Mouse (Mus musculus): ENCODE measurements around the gene Gstp3. TPM values are rescaled to one million over a fixed set of nuclear protein-coding genes. Genes with fewer than 3 reads are reported as not detected.

Gene Gstp3
- polyA plus RNA-seq, 1 experiment, result 4.2 TPM

DNA sequence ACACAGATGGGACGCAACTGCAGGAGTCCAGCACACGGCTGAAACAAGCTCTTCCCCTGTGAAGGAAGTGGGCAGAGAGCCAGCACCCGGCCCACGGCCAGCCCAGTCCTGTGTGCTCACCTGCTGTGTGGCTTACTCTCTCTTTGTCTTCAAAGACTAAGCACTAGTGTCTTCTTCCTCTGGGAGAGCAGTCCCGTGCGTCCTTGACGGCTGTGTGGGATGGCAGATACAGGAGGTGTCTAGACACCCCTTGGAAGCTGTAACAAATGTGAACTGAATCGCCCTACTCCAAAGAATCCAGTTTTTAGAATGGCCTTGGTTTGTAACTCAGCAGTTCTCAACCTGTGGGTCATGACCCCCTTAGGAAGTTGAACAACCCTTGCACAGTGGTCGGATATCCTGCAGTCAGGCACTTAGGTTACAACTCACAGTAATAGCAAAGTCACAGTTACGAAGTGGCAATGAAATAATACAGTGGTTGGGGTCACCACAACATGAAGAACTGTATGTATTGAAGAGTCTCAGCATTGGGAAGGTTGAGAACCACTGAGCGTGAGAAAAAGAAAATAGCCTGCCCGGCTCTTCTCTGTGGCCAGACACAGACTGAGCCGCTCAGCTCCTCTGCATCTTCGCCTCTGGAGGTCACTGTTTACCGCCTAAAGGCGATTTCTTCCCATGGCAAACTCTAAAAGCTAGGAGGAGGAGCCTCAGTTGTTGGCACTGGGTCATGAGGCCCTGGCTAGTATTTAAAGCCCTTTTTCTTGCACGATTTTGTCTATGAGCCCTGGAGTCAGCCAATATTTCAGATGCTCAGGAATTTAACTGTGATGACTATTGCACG is 40.4 kb downstream of the Gstp3 start:
- Histone ChIP-seq H3K4me3 (ENCODE audit: insufficient read depth, low read depth, low read length) (no peak overlapping the region), H3K27ac (replicated peaks; ENCODE audit: low read depth, low read length) (no peak overlapping the region), H3K4me1 (ENCODE audit: control insufficient read depth, insufficient read depth, insufficient read length, low read length) (no peaks in the 10 kb centered on the region)

DNA sequence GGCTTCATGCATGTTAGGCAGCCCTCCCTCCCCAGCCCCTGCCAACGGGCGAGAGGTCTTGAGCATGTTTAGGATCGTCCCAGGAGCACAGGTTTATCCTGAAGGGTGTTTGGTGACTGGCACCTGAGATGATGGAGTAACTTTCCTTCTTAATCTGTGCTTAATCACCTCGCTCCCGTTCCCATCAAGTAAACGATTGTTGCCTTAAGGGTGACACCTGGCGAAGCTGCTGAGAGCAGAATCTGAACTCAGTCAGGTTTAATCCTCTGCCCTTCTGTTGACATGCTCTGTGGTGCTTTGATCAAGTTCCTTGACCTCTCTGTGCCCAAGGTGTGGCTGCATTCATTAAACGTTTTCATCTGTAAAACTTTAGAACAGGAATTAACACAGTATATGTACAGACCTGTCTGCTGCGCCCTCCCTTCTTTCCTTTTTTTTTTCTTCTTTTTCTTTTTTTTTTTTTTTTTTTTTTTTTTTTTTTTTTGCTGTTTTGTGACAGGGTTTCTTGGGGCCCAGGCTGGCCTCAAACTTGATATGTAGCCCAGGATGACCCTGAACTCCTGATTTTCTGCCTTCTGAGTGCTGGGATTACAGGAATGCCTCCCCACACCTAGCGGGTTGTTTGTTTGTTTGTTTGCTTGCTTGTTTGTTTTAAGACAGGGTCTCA is 41.3 kb downstream of the Gstp3 start:
- no peak overlapping the region for H3K4me3 ChIP-seq (ENCODE audit: insufficient read depth, low read depth, low read length)
- no peaks in the 10 kb centered on the region for H3K4me1 ChIP-seq (ENCODE audit: control insufficient read depth, insufficient read depth, insufficient read length, low read length)
- no peak overlapping the region for H3K27ac ChIP-seq (replicated peaks; ENCODE audit: low read depth, low read length)

DNA sequence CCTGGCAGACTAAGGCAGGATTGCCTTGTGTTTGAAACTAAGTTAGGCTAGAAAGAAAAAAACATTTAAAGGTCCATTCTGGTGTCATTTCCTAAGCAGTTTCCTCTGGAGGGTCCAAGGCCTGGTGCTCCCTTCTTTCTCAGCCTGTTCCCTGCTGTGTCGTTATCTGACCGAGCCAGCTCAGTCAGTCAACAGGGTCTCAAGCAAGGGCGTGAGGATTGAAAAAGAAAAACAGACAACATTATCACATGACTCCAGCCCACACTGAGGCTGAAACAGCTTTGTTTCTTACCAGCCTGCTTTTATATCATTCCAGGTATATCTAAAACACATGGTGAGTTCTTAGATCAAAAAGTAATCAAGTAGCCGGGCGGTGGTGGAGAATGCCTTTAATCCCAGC is 43.7 kb downstream of the Gstp3 start:
- H3K27ac ChIP-seq (replicated peaks; ENCODE audit: low read depth, low read length), result no peak overlapping the region
- no peak overlapping the region for H3K4me3 ChIP-seq (ENCODE audit: insufficient read depth, low read depth, low read length)
- H3K4me1 ChIP-seq (ENCODE audit: control insufficient read depth, insufficient read depth, insufficient read length, low read length), result no peaks in the 10 kb centered on the region

DNA sequence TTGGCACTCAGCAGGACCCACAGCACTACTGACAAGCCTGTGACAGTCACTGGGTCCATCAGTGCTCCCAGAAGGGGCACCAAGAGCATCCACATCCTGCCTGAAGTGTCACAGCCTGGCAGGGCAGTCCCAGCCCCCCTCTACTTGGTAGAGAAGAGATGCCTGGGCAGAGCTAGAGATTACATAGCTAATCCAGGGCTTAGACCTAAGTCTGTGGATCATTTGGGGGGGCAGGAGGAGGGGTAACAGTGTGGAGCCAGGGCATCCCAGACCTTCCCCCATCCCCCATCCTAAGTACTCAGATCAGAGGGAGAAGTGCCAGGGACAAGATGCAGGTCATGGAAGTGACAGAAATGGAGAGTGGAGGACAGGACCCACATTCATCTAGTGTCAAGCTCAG is 44.6 kb downstream of the Gstp3 start:
- Histone ChIP-seq H3K4me1 (ENCODE audit: control insufficient read depth, insufficient read depth, insufficient read length, low read length) (no peaks in the 10 kb centered on the region), H3K4me3 (ENCODE audit: insufficient read depth, low read depth, low read length) (no peak overlapping the region), H3K27ac (replicated peaks; ENCODE audit: low read depth, low read length) (no peak overlapping the region)

DNA sequence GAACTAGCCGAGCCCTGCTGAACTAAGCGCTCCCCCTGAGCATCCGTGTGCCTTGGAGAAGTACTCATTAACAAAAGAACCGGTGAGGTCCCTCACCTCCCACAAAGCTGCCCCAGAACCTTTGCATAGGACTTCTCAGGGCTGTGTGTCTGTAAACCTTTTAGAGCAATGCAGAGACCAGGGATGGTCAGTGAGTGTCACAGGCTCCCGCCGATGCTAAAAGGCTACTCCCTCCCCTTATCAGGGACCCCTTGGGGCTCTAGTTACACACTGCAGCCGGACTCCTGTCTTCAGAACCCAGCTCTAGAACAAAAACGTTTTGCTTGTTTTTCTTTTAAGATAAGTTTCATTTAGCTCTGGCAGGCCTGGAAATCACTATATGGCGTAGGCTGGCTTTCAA is 46.3 kb downstream of the Gstp3 start:
- no peak overlapping the region for H3K27ac ChIP-seq (replicated peaks; ENCODE audit: low read depth, low read length)
- H3K4me3 ChIP-seq (ENCODE audit: insufficient read depth, low read depth, low read length), result peak overlapping the region; percentile 50
- H3K4me1 ChIP-seq (ENCODE audit: control insufficient read depth, insufficient read depth, insufficient read length, low read length), result no peaks in the 10 kb centered on the region

DNA sequence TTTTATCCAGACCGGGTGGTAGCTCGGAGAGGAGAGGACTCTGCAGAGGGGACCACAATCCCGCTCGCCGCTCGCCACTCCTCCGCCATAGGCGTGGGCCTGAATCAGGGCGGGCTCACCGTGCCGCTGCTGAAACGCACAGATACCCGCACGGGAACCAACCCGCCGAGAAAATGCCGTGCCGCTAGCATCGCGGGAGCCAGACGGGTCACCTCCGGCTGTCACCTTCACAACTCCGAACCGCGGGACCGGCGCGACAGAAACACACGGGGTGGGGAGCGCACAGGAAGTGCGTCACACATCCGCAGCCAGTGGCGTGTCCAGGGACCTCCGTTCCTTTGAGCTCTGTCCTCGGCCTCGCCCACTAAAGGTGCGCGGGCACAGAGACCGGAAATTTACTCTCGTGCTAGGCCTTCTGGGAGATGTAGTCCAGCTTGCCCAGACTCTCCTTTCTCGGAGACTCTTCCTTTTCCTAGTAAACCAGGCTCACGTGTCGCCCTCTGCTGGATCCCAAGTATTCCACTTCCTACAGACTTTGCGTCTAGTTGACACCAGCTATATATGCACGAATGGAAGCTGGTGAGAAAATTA is 46.8 kb downstream of the Gstp3 start, which contains the start of gene Ndufv1:
Gene Ndufv1, minus strand, starts transcription at position 375 of the 591 bp plus-strand sequence.
- Histone ChIP-seq H3K4me1 (ENCODE audit: control insufficient read depth, insufficient read depth, insufficient read length, low read length) (no peaks in the 10 kb centered on the region), H3K27ac (replicated peaks; ENCODE audit: low read depth, low read length) (peak within 1 kb of the TSS; percentile 91), H3K4me3 (ENCODE audit: insufficient read depth, low read depth, low read length) (peak within 1 kb of the TSS; percentile 86)

DNA sequence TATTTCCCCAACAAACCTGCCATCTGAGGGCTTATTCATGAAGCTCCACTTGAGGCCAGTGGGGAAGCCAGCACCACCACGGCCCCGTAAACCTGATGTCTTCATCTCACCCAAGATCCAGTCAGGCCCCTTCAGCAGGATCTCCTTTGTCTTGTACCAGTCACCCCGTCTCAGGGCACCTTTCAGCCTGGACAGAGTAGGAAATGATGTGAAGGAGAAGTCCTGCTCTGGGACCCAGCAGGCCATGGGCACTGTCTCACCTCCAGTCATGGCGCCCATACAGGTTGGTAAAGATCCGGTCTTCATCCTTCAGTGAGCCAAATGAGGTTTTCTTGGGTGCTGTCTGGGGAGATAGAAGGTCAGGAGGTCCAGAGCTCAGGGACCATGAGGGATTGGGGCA is 48.3 kb downstream of the Gstp3 start:
- Histone ChIP-seq H3K27ac (replicated peaks; ENCODE audit: low read depth, low read length) (no peak overlapping the region), H3K4me3 (ENCODE audit: insufficient read depth, low read depth, low read length) (0 out of 2 replicates have a peak overlapping the region, but pooled peaks have one; percentile 3), H3K4me1 (ENCODE audit: control insufficient read depth, insufficient read depth, insufficient read length, low read length) (no peaks in the 10 kb centered on the region)

Other genes with a start within 250 kb of the Gstp3 start
- 6.9 and 11.2 TPM in 2 replicates for gene Chka, start 207.8 kb downstream of the Gstp3 start, polyA plus RNA-seq (2012; ENCODE audit: insufficient read depth, insufficient read length, missing spikeins)
- 5.3 and 7.7 TPM in 2 replicates for gene Tcirg1, start 152.4 kb downstream of the Gstp3 start, polyA plus RNA-seq (2012; ENCODE audit: insufficient read depth, insufficient read length, missing spikeins)
- 1,010 and 1,143 TPM in 2 replicates for gene Ndufs8, start 146.8 kb downstream of the Gstp3 start, polyA plus RNA-seq (2012; ENCODE audit: insufficient read depth, insufficient read length, missing spikeins)
- 1.8 and 2.2 TPM in 2 replicates for gene Aldh3b1, start 129.8 kb downstream of the Gstp3 start, polyA plus RNA-seq (2012; ENCODE audit: insufficient read depth, insufficient read length, missing spikeins)
- gene Unc93b1, start 124.4 kb downstream of the Gstp3 start, polyA plus RNA-seq (2012; ENCODE audit: insufficient read depth, insufficient read length, missing spikeins), result 25.3 and 25.4 TPM in 2 replicates
- gene Aldh3b3, start 100.9 kb downstream of the Gstp3 start, polyA plus RNA-seq (2012; ENCODE audit: insufficient read depth, insufficient read length, missing spikeins), result not detected in 2 replicates
- gene Aldh3b2, start 87.2 kb downstream of the Gstp3 start, polyA plus RNA-seq (2012; ENCODE audit: insufficient read depth, insufficient read length, missing spikeins), result 6.9 and 13.4 TPM in 2 replicates
- 33.3 and 40.6 TPM in 2 replicates for gene Acy3, start 73.0 kb downstream of the Gstp3 start, polyA plus RNA-seq (2012; ENCODE audit: insufficient read depth, insufficient read length, missing spikeins)
- not detected in 2 replicates for gene Tbx10, start 66.8 kb downstream of the Gstp3 start, polyA plus RNA-seq (2012; ENCODE audit: insufficient read depth, insufficient read length, missing spikeins)
- 24.5 and 49.5 TPM in 2 replicates for gene Nudt8, start 59.0 kb downstream of the Gstp3 start, polyA plus RNA-seq (2012; ENCODE audit: insufficient read depth, insufficient read length, missing spikeins)
- not detected in 2 replicates for gene Gm49405, start 58.9 kb downstream of the Gstp3 start, polyA plus RNA-seq (2012; ENCODE audit: insufficient read depth, insufficient read length, missing spikeins)
- 1.1 and 1.8 TPM in 2 replicates for gene Doc2g, start 56.3 kb downstream of the Gstp3 start, polyA plus RNA-seq (2012; ENCODE audit: insufficient read depth, insufficient read length, missing spikeins)
- gene Ndufv1, start 46.8 kb downstream of the Gstp3 start, polyA plus RNA-seq (2012; ENCODE audit: insufficient read depth, insufficient read length, missing spikeins), result 1,127 and 1,213 TPM in 2 replicates
- 362 and 451 TPM in 2 replicates for gene Gstp1, start 21.6 kb downstream of the Gstp3 start, polyA plus RNA-seq (2012; ENCODE audit: insufficient read depth, insufficient read length, missing spikeins)
- 14.8 and 26.0 TPM in 2 replicates for gene Gstp2, start 13.5 kb downstream of the Gstp3 start, polyA plus RNA-seq (2012; ENCODE audit: insufficient read depth, insufficient read length, missing spikeins)
- gene Cabp2, start 22.0 kb upstream of the Gstp3 start, polyA plus RNA-seq (2012; ENCODE audit: insufficient read depth, insufficient read length, missing spikeins), result not detected in 2 replicates
- 78.5 and 101 TPM in 2 replicates for gene Cdk2ap2, start 37.6 kb upstream of the Gstp3 start, polyA plus RNA-seq (2012; ENCODE audit: insufficient read depth, insufficient read length, missing spikeins)
- 14.8 and 17.2 TPM in 2 replicates for gene Pitpnm1, start 40.4 kb upstream of the Gstp3 start, polyA plus RNA-seq (2012; ENCODE audit: insufficient read depth, insufficient read length, missing spikeins)
- 62.7 and 65.2 TPM in 2 replicates for gene Aip, start 66.3 kb upstream of the Gstp3 start, polyA plus RNA-seq (2012; ENCODE audit: insufficient read depth, insufficient read length, missing spikeins)
- not detected in 2 replicates for gene Gpr152, start 80.2 kb upstream of the Gstp3 start, polyA plus RNA-seq (2012; ENCODE audit: insufficient read depth, insufficient read length, missing spikeins)
- gene Cabp4, start 84.5 kb upstream of the Gstp3 start, polyA plus RNA-seq (2012; ENCODE audit: insufficient read depth, insufficient read length, missing spikeins), result not detected in 2 replicates
- gene Coro1b, start 89.0 kb upstream of the Gstp3 start, polyA plus RNA-seq (2012; ENCODE audit: insufficient read depth, insufficient read length, missing spikeins), result 103 and 112 TPM in 2 replicates
- 1.3 and 3.3 TPM in 2 replicates for gene Ptprcap, start 94.0 kb upstream of the Gstp3 start, polyA plus RNA-seq (2012; ENCODE audit: insufficient read depth, insufficient read length, missing spikeins)
- gene Rps6kb2, start 103.8 kb upstream of the Gstp3 start, polyA plus RNA-seq (2012; ENCODE audit: insufficient read depth, insufficient read length, missing spikeins), result 17.2 and 17.7 TPM in 2 replicates
- gene Carns1, start 115.9 kb upstream of the Gstp3 start, polyA plus RNA-seq (2012; ENCODE audit: insufficient read depth, insufficient read length, missing spikeins), result 2.1 and 3.1 TPM in 2 replicates
- gene Tbc1d10c, start 131.7 kb upstream of the Gstp3 start, polyA plus RNA-seq (2012; ENCODE audit: insufficient read depth, insufficient read length, missing spikeins), result 0.83 TPM in 1 of 2 replicates, not detected in the other
- 265 and 309 TPM in 2 replicates for gene Ppp1ca, start 132.5 kb upstream of the Gstp3 start, polyA plus RNA-seq (2012; ENCODE audit: insufficient read depth, insufficient read length, missing spikeins)
- gene Rad9a, start 142.1 kb upstream of the Gstp3 start, polyA plus RNA-seq (2012; ENCODE audit: insufficient read depth, insufficient read length, missing spikeins), result 4.4 and 7.6 TPM in 2 replicates
- not detected in 2 replicates for gene Clcf1, start 154.7 kb upstream of the Gstp3 start, polyA plus RNA-seq (2012; ENCODE audit: insufficient read depth, insufficient read length, missing spikeins)
- gene AC109138.7, start 154.8 kb upstream of the Gstp3 start, polyA plus RNA-seq (2012; ENCODE audit: insufficient read depth, insufficient read length, missing spikeins), result not detected in 2 replicates
- gene Pold4, start 172.3 kb upstream of the Gstp3 start, polyA plus RNA-seq (2012; ENCODE audit: insufficient read depth, insufficient read length, missing spikeins), result 63.7 and 81.4 TPM in 2 replicates
- gene Ssh3, start 209.6 kb upstream of the Gstp3 start, polyA plus RNA-seq (2012; ENCODE audit: insufficient read depth, insufficient read length, missing spikeins), result 3.3 and 4.8 TPM in 2 replicates
- gene Ankrd13d, start 223.6 kb upstream of the Gstp3 start, polyA plus RNA-seq (2012; ENCODE audit: insufficient read depth, insufficient read length, missing spikeins), result 0.87 TPM in 1 of 2 replicates, not detected in the other
- 30.7 and 35.9 TPM in 2 replicates for gene Grk2, start 246.7 kb upstream of the Gstp3 start, polyA plus RNA-seq (2012; ENCODE audit: insufficient read depth, insufficient read length, missing spikeins)

All from brown adipose tissue, adult 24 weeks (tissue).